Comparison of ENCODE assay signal across 8 mouse cellular contexts in genomic region chr11:25057093-25057521, GRCm38 (mm10).
DNase-seq lines count a peak whose midpoint lies in the region; ATAC-seq lines count a peak whose summit lies in the region.

No protein-coding gene starts in this region.

- 5% methylated on average over 7 of the region's 7 CpGs for WGBS in heart, embryonic 13.5 days
- under 1% methylated on average over 7 of the region's 7 CpGs for WGBS in embryonic facial prominence, embryonic 12.5 days
- WGBS in intestine, embryonic 14.5 days: 1% methylated on average over 7 of the region's 7 CpGs

- peak overlapping the region; percentile 59 for H3K4me2 ChIP-seq in heart, embryonic 13.5 days
- H3K4me2 ChIP-seq in embryonic facial prominence, embryonic 12.5 days (replicated peaks): peak overlapping the region; percentile 29
- peak overlapping the region; percentile 42 for H3K4me2 ChIP-seq in intestine, embryonic 14.5 days (ENCODE audit: low read length)

- H3K4me1 ChIP-seq in heart, embryonic 13.5 days: peaks cover 10% of the 10 kb centered on the region
- peaks cover 9% of the 10 kb centered on the region for H3K4me1 ChIP-seq in embryonic facial prominence, embryonic 12.5 days
- peaks cover 13% of the 10 kb centered on the region for H3K4me1 ChIP-seq in intestine, embryonic 14.5 days (replicated peaks; ENCODE audit: control insufficient read depth, insufficient read depth, low read length)

- peak overlapping the region; percentile 32 for H3K27ac ChIP-seq in heart, embryonic 13.5 days (replicated peaks)
- H3K27ac ChIP-seq in embryonic facial prominence, embryonic 12.5 days: peak overlapping the region; percentile 64; the same call in 1 of the 2 replicates
- H3K27ac ChIP-seq in intestine, embryonic 14.5 days (ENCODE audit: low read depth): peak overlapping the region; percentile 65

- DNase-seq in heart, postnatal 4 days: no peak
- DNase-seq in intestine, embryonic 14.5 days (ENCODE audit: low spot score): peak; percentile 63
- peak; percentile 63 for DNase-seq in neural tube, embryonic 10.5 days (ENCODE audit: extremely low spot score, low spot score)
- DNase-seq in MN1 (ENCODE audit: low spot score): no peak
- DNase-seq in left cerebral cortex, postnatal 4 days: no peak

- H3K27me3 ChIP-seq in heart, embryonic 13.5 days (replicated peaks): no peaks in the 10 kb centered on the region
- H3K27me3 ChIP-seq in embryonic facial prominence, embryonic 12.5 days: no peaks in the 10 kb centered on the region
- H3K27me3 ChIP-seq in intestine, embryonic 14.5 days (replicated peaks; ENCODE audit: control insufficient read depth, insufficient read depth, low read length): no peaks in the 10 kb centered on the region

- intact Hi-C loops in left cerebral cortex, postnatal 4 days (cut with DNase I): no loop called here

- no peak for ATAC-seq in heart, embryonic 13.5 days (ENCODE audit: extremely low read depth, insufficient number of reproducible peaks, low FRiP score, low TSS enrichment)
- ATAC-seq in embryonic facial prominence, embryonic 12.5 days (ENCODE audit: insufficient number of reproducible peaks, insufficient read depth, low FRiP score, low TSS enrichment): peak; percentile 67
- ATAC-seq in intestine, embryonic 14.5 days (replicated peaks; ENCODE audit: low FRiP score, low TSS enrichment, low read depth): peak; percentile 95
- no peak for ATAC-seq in monocyte, adult 5-6 weeks (replicated peaks; ENCODE audit: insufficient number of reproducible peaks, low FRiP score, low TSS enrichment, poor library complexity, severe bottlenecking)

- H3K4me3 ChIP-seq in heart, embryonic 13.5 days: peak overlapping the region; percentile 27
- no peak overlapping the region for H3K4me3 ChIP-seq in embryonic facial prominence, embryonic 12.5 days
- peak overlapping the region; percentile 6 for H3K4me3 ChIP-seq in intestine, embryonic 14.5 days (ENCODE audit: low read depth, low read length)

- H3K9me3 ChIP-seq in heart, embryonic 13.5 days: peaks cover 10% of the 10 kb centered on the region; the same call in 1 of the 2 replicates
- no peaks in the 10 kb centered on the region for H3K9me3 ChIP-seq in embryonic facial prominence, embryonic 12.5 days
- H3K9me3 ChIP-seq in intestine, embryonic 14.5 days (ENCODE audit: control insufficient read depth, low read length): peaks cover 3% of the 10 kb centered on the region; the same call in 1 of the 2 replicates

- peak overlapping the region; percentile 45 for H3K9ac ChIP-seq in heart, embryonic 13.5 days
- H3K9ac ChIP-seq in embryonic facial prominence, embryonic 12.5 days: no peak overlapping the region
- H3K9ac ChIP-seq in intestine, embryonic 14.5 days (ENCODE audit: low read length): no peak overlapping the region

- H3K36me3 ChIP-seq in heart, embryonic 13.5 days: no peaks in the 10 kb centered on the region
- H3K36me3 ChIP-seq in embryonic facial prominence, embryonic 12.5 days: no peaks in the 10 kb centered on the region
- H3K36me3 ChIP-seq in intestine, embryonic 14.5 days (ENCODE audit: control insufficient read depth, insufficient read depth, low read length): no peaks in the 10 kb centered on the region

Comparison
In these comparisons a context has a peak if more than half of its experiments do, and no peak if none do; other contexts are left out.
1. ATAC-seq: peak in embryonic facial prominence, embryonic 12.5 days (single experiment) and intestine, embryonic 14.5 days (single experiment); none in heart, embryonic 13.5 days (single experiment) and monocyte, adult 5-6 weeks (single experiment).
2. DNase-seq: peak in intestine, embryonic 14.5 days (single experiment) and neural tube, embryonic 10.5 days (single experiment); none in heart, postnatal 4 days (single experiment), MN1 (single experiment) and left cerebral cortex, postnatal 4 days (single experiment).
3. Peak in every context shown above with its lines, with median percentiles within 50 percentile points of each other: H3K27ac ChIP-seq and H3K4me2 ChIP-seq.